Mouse (Mus musculus) olfactory bulb, adult 2 months (tissue): ENCODE measurements around the gene Aloxe3. TPM values are rescaled to one million over a fixed set of nuclear protein-coding genes. Genes with fewer than 3 reads are reported as not detected.

Source experiments
- H3K27ac ChIP-seq: fragments of 200-500 bp; 2 replicates; pipeline ENCODE4 v1.5.1; 2012; ENCODE audit warnings: low read depth, low read length; ENCODE audit not compliant: insufficient read depth
- H3K4me1 ChIP-seq: fragments of 200-500 bp; 2 replicates; pipeline ENCODE4 v1.6.1; 2012; ENCODE audit warnings: low read length; ENCODE audit not compliant: control insufficient read depth, insufficient read depth
- H3K4me3 ChIP-seq: fragments of 200-500 bp; 2 replicates; pipeline ENCODE4 v1.5.1; 2012; ENCODE audit warnings: mild to moderate bottlenecking, low read depth, low read length, moderate library complexity; ENCODE audit not compliant: insufficient read depth
- CTCF ChIP-seq: fragments of 200-500 bp; IDR thresholded peaks from 2 replicates; pipeline ENCODE4 v1.5.1; 2012; ENCODE audit warnings: low read depth, mild to moderate bottlenecking, low read length, moderate library complexity; ENCODE audit not compliant: insufficient read depth
- POLR2A ChIP-seq: fragments of 200-500 bp; IDR thresholded peaks from 2 replicates; pipeline ENCODE4 v1.6.1; 2012; ENCODE audit warnings: mild to moderate bottlenecking, low read depth, low read length, moderate library complexity; ENCODE audit not compliant: insufficient read depth
- WGBS: fragments of 180-500 bp; shearing (Covaris S2); methylation state at CpG from one replicate; pipeline ENCODE4 v1.1.7; 2018; 5-methylcytosine and 5-hydroxymethylcytosine counted together
- polyA plus RNA-seq: library from polyadenylated mRNA; stranded (reverse); fragments of >200 nt; gene quantifications from 2 replicates; pipeline ENCODE4 v1.2.4, GENCODE M21; 2012; ENCODE audit warnings: low replicate concordance; ENCODE audit not compliant: missing spikeins, insufficient read depth, insufficient read length

Aloxe3 gene
- polyA plus RNA-seq = not detected in 2 replicates

DNA sequence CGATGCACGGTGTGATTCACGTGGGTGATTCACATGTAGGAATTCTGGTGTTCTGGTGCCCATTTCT, at the start of gene Aloxe3:
TSS of gene Aloxe3 (plus strand) at position 45 of the 67 bp plus-strand sequence.
- 0% methylated on average over 3 of the region's 3 CpGs for WGBS
- TF ChIP-seq CTCF (no peak), POLR2A (no peak)
- H3K4me1 ChIP-seq = peaks cover 15% of the 10 kb centered on the region
- peak within 1 kb of the TSS; percentile 40 for H3K27ac ChIP-seq
- peak within 1 kb of the TSS; percentile 73 for H3K4me3 ChIP-seq

DNA sequence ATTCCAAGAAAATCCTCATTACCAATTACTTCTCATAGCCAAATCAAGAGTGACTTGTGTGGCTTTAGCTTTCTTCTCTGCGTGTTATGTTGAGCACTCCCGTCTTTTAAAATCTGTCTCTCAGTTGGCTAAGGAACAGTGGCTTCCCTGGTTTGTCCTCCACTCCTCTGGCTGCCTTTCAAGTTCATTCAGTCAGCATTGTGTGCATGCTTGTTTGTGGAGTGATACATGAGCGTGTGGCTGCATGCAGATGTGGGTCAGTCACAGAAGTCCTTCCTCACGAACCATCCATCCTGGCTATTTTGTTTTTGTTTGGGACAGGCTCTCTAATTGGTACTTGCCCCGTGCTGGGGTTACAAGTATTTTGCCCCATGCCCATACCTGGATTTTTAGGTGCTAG, 49.1 kb upstream of the Aloxe3 start:
- H3K4me1 ChIP-seq = peaks cover 15% of the 10 kb centered on the region
- TF ChIP-seq POLR2A = no peak
- no peak for TF ChIP-seq CTCF
- no peak overlapping the region for H3K4me3 ChIP-seq
- WGBS = 25% methylated on average over 5 of the region's 5 CpGs
- no peak overlapping the region for H3K27ac ChIP-seq

DNA sequence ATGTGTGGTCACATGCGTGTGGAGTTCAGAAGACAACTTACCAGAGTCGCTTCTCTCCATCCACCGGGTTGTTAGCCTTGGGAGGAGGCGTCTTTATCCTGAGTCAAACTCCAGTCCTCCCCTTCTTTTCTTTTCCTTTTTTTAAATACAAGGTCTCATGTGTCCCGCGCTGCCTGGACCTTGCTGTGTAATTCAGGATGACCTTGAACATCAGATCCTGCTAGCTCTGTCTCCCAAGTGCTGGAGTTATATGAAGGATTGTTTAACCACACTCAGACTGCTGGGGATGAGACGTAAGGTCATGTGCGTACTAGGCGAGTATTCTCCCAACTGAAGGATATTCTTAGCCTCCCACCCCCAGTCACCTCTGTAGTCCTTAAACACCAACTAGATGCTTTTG, 48.4 kb upstream of the Aloxe3 start:
- Histone ChIP-seq H3K27ac (peak overlapping the region; percentile 29; the same call in 1 of the 2 replicates), H3K4me1 (peaks cover 12% of the 10 kb centered on the region), H3K4me3 (no peak overlapping the region)
- TF ChIP-seq CTCF (no peak), POLR2A (no peak)
- 66% methylated on average over 9 of the region's 9 CpGs for WGBS

DNA sequence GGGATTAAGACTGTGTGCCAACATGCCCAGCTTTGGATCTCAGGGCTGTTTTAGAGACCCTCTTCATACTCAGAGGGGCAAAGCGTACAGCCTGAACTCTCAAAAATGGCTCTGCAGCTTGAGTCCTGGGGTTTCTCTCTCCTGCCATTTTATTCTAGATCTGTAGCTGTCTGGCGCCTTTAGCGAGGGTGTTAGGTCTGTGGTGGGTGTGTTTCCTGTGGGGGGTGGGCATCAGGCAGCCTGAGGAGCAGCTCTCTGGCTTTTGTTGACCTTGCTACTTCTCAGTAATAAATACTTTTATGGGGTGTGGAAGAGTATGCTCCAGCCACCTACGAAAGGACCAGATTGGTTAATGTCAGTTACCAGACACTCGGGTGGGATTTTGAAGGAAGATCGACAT, 47.7 kb upstream of the Aloxe3 start:
- H3K4me1 ChIP-seq = peaks cover 8% of the 10 kb centered on the region
- TF ChIP-seq CTCF = no peak
- TF ChIP-seq POLR2A = no peak
- H3K27ac ChIP-seq = no peak overlapping the region
- no peak overlapping the region for H3K4me3 ChIP-seq
- 85% methylated on average over 6 of the region's 6 CpGs for WGBS

DNA sequence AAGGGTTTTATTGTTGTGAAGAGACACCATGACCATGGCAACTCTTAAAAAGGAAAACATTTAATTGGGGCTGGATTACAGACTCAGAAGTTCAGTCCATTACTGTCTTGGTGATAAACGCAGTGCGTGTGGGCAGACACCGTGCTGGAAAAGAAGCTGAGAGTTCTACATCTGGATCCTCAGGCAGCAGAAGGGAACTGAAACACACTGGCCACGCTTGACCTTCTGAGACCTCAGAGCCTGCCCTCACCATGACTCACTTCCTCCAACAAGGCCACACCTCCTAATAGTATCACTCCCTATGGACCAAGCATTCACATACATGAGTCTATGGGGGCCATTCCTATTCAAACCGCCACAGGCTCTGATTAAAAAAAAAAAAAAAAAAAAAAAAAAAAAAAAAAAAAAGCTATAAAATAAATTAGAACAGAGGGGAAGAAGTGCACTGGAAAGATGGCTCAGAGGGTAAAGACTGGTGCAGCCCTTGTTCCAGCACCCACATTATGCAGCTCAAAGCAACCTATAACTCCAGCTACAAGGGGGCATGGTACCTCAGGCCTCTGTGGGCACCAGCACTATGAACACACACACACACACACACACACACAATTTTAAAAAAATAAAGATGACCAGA, 46.8 kb upstream of the Aloxe3 start:
- TF ChIP-seq POLR2A = no peak
- TF ChIP-seq CTCF = no peak
- Histone ChIP-seq H3K27ac (no peak overlapping the region), H3K4me1 (peaks cover 8% of the 10 kb centered on the region), H3K4me3 (no peak overlapping the region)
- 58% methylated on average over 5 of the region's 5 CpGs for WGBS

DNA sequence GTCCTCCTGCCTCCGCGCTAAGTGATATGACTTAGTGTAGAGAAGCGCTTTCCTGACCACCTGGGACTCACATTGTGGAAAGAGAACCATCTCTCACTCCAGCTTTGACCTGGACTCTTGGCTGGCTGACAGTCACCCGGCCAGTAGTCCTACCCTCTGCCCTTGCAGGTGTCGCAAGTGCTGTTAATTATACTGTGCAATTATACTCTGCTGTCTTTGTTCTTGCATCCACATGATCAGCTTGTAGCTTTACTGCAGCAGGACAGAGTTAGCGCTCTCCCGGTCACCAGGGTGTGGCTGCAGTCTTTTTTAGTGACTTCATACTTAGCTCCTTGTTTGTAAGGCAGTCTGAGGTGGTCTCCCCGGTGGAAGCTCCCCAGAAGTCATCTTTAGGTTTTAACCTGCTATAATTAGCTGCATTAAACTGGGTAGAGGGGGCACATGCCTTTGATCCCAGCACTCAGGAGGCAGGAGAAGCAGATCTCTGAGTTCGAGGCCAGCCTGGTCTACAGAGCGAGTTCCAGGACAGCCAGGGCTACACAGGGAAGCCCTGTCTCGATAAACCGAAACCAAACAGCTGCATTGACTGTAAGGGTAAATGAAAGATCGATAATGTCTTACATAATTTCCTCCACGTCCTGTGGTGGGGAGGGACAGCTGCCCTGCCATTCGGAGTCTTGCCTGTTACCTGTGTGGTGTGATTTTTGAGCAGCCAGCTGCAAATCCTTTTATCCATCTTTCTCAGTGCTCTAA, 45.4 kb upstream of the Aloxe3 start:
- Histone ChIP-seq H3K27ac (no peak overlapping the region), H3K4me3 (no peak overlapping the region), H3K4me1 (0 out of 2 replicates have a peak, but pooled peaks cover 2% of the 10 kb centered on the region)
- TF ChIP-seq CTCF = no peak
- no peak for TF ChIP-seq POLR2A
- 81% methylated on average over 15 of the region's 15 CpGs for WGBS

DNA sequence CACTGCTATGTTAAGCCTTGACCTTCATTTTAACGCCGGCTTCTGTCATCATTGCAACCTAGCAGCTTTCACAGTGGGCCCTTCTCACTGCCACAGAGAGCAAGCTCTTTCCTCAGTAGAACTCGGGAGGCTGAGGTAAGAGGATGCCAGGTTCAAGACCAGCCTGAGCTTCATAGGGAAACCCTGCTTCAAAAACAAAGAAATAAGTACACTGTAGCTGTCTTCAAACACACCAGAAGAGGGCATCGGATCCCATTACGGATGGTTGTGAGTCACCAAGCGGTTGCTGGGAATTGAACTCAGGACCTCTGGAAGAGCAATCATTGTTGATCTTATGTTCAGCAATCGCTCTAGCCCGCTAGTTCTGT, 44.9 kb upstream of the Aloxe3 start:
- H3K27ac ChIP-seq = no peak overlapping the region
- H3K4me3 ChIP-seq = no peak overlapping the region
- 88% methylated on average over 8 of the region's 8 CpGs for WGBS
- H3K4me1 ChIP-seq = peaks cover 3% of the 10 kb centered on the region
- no peak for TF ChIP-seq CTCF
- no peak for TF ChIP-seq POLR2A

DNA sequence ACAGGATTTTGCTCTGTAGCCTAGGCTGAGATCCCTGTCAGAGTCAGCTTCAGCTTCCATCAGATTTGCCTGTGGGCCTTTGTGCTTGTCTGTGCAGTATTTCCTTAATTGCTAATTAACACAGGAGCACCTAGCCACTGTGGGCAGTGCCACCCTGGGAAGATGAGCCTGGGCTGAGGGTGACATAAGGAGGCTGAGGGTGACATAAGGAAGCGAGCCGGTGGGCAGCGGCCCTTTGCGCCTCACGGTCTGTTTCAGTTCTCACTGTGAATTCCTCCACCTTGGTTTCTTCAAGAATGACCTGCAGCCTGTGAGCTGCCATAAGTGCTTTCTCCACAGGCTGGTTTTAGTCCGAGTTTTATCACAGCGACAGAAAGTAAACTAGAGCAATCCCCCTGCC, 44.1 kb upstream of the Aloxe3 start:
- H3K4me3 ChIP-seq = no peak overlapping the region
- no peak for TF ChIP-seq POLR2A
- no peak for TF ChIP-seq CTCF
- H3K4me1 ChIP-seq = peaks cover 10% of the 10 kb centered on the region
- H3K27ac ChIP-seq = no peak overlapping the region
- WGBS = 93% methylated on average over 7 of the region's 7 CpGs

DNA sequence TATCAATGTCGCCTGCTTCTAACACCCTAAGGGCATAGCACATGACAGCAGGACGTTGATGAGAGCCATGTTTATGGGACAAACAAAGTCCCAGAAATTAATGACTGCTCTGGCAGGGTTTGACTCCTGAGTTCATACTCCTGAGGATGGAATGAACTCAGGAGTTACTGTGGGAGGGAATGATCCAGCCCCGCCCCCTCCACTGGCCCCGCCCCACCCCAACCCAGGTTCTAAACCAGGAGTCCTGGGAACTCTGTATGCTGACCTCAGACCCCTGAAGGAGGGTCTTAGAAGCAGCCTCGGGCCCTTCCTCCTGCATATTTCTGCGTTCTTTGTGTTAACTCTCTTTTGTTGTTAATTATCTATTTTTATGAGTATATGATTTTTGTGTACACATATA, 40.1 kb upstream of the Aloxe3 start:
- WGBS = 60% methylated on average over 6 of the region's 6 CpGs
- H3K27ac ChIP-seq = no peak overlapping the region
- TF ChIP-seq POLR2A = no peak
- TF ChIP-seq CTCF = no peak

DNA sequence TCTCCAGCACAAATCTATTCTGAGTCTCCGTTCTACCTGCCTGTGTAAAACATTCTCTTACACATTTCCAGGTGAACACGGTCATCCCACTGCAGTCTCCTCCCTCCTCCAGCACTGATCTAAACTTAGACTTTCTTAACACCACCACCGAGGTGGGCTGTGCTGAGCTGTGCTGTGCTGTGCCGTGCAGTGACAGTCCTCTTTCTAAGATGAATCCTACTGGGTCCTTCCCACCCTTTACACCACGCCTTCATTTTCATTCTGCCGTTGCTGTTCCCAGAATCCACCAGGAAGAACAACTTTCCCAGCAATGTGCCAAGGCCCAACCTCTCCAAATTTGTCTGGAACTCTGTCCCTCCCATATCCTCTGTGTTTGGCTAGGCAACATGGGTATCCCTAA, 39.3 kb upstream of the Aloxe3 start:
- Histone ChIP-seq H3K4me3 (no peak overlapping the region), H3K4me1 (peaks cover 33% of the 10 kb centered on the region), H3K27ac (peak overlapping the region; percentile 93)
- TF ChIP-seq POLR2A = no peak
- no peak for TF ChIP-seq CTCF
- WGBS = 34% methylated on average over 6 of the region's 6 CpGs

More for the DNA sequence above, 40.1 kb upstream of the Aloxe3 start:
- Histone ChIP-seq H3K4me3 (no peak overlapping the region), H3K4me1 (peaks cover 31% of the 10 kb centered on the region)
